Comparison of ENCODE assay signal across 24 mouse cellular contexts in genomic region chr11:51782721-51783120, GRCm38 (mm10).
"Had no signal": no experiment of that assay in that cellular context is flagged by ENCODE, and none has a peak within 500 bp of the region (broad histone marks: within the 10 kb centered on the region; RNA-seq: fewer than 3 reads in every experiment).

No protein-coding gene starts in this region.

- H3K27ac ChIP-seq: embryonic facial prominence, embryonic 10.5 days; embryonic facial prominence, embryonic 12.5 days; embryonic facial prominence, embryonic 13.5 days; embryonic facial prominence, embryonic 15.5 days; forebrain, embryonic 10.5 days; forebrain, embryonic 12.5 days; forebrain, embryonic 13.5 days; forebrain, embryonic 15.5 days; heart, adult 2 months; heart, embryonic 10.5 days; heart, embryonic 13.5 days had no signal

- DNase-seq: cerebellum, postnatal 14 days; cerebellum, postnatal 25 days; cerebellum, postnatal 36 days; embryo, embryonic 11 days; forebrain, postnatal 0 days; gastrocnemius, postnatal 10 days; gastrocnemius, postnatal 14 days; gastrocnemius, postnatal 25 days; gastrocnemius, postnatal 36 days; heart, adult 11 months; heart, adult 18-20 months; heart, adult 2 months had no signal

- H3K4me3 ChIP-seq: embryonic facial prominence, embryonic 10.5 days; embryonic facial prominence, embryonic 12.5 days; embryonic facial prominence, embryonic 13.5 days; embryonic facial prominence, embryonic 15.5 days; erythroblast, embryonic 14.5 days; forebrain, embryonic 10.5 days; forebrain, embryonic 12.5 days; forebrain, embryonic 13.5 days; forebrain, embryonic 15.5 days; heart, adult 2 months; heart, embryonic 10.5 days; heart, embryonic 12.5 days; heart, embryonic 13.5 days had no signal
